Comparison of ENCODE assay signal across 8 mouse cellular contexts in genomic region chr9:76024277-76025246, GRCm38 (mm10). TPM values are rescaled to one million over a fixed set of nuclear protein-coding genes. Genes with fewer than 3 reads are reported as not detected.
DNase-seq lines count a peak whose midpoint lies in the region; ATAC-seq and TF ChIP-seq lines count a peak whose summit lies in the region.

No protein-coding gene starts in this region.

- TF ChIP-seq EP300 in liver, postnatal 0 days (IDR thresholded peaks at IDR 0.05; ENCODE audit: low read depth): no peak

- no peaks in the 10 kb centered on the region for H3K36me3 ChIP-seq in heart, embryonic 13.5 days
- no peaks in the 10 kb centered on the region for H3K36me3 ChIP-seq in liver, postnatal 0 days (replicated peaks; ENCODE audit: insufficient read depth, low read length)

- WGBS in lung, adult 2 months: 17% methylated on average over 5 of the region's 5 CpGs
- WGBS in heart, embryonic 13.5 days: 46% methylated on average over 5 of the region's 5 CpGs
- WGBS in liver, postnatal 0 days (ENCODE audit: insufficient replicate concordance): 35% methylated on average over 5 of the region's 5 CpGs

- no peaks in the 10 kb centered on the region for H3K9me3 ChIP-seq in heart, embryonic 13.5 days
- no peaks in the 10 kb centered on the region for H3K9me3 ChIP-seq in liver, postnatal 0 days (ENCODE audit: low read length)

- peak; percentile 10 for DNase-seq in adrenal gland, postnatal 25 days
- DNase-seq in adrenal gland, adult 18-20 months (ENCODE audit: low spot score in 2 of 2): no peak
- DNase-seq in lung, adult 18-20 months: peak; percentile 46 to 67
- no peak for DNase-seq in lung, adult 2 months
- DNase-seq in liver, postnatal 0 days: no peak
- DNase-seq in thymus, postnatal 10 days (ENCODE audit: low spot score in 2 of 2): no peak

- peak overlapping the region; percentile 77 for H3K27ac ChIP-seq in heart, embryonic 13.5 days (replicated peaks)
- H3K27ac ChIP-seq in liver, postnatal 0 days (ENCODE audit: low read depth): peak overlapping the region; percentile 60

- no peak for TF ChIP-seq CTCF in lung, adult 2 months (IDR thresholded peaks at IDR 0.05; ENCODE audit: insufficient read depth, low read length)
- TF ChIP-seq CTCF in liver, postnatal 0 days (IDR thresholded peaks at IDR 0.05; ENCODE audit: low read depth): no peak

- no peak for ATAC-seq in heart, embryonic 13.5 days (ENCODE audit: extremely low read depth, insufficient number of reproducible peaks, low FRiP score, low TSS enrichment)
- peak; percentile 45; the same call in 1 of the 2 replicates for ATAC-seq in liver, postnatal 0 days
- no peak for ATAC-seq in megakaryocyte, adult 5-6 weeks (ENCODE audit: poor library complexity, severe bottlenecking)

- TF ChIP-seq POLR2A in lung, adult 2 months (IDR thresholded peaks at IDR 0.05; ENCODE audit: borderline replicate concordance, extremely low read depth, low read depth, low read length): no peak

- H3K4me2 ChIP-seq in heart, embryonic 13.5 days: no peak overlapping the region
- no peak overlapping the region for H3K4me2 ChIP-seq in liver, postnatal 0 days (ENCODE audit: low read depth, low read length)

- H3K4me1 ChIP-seq in lung, adult 2 months (ENCODE audit: control insufficient read depth, insufficient read depth, low read length): peaks cover 3% of the 10 kb centered on the region; the same call in 1 of the 2 replicates
- peaks cover 12% of the 10 kb centered on the region; the same call in 1 of the 2 replicates for H3K4me1 ChIP-seq in heart, embryonic 13.5 days
- peaks cover 4% of the 10 kb centered on the region; the same call in 1 of the 2 replicates for H3K4me1 ChIP-seq in liver, postnatal 0 days (ENCODE audit: insufficient read depth)

- H3K9ac ChIP-seq in heart, embryonic 13.5 days: no peak overlapping the region
- no peak overlapping the region for H3K9ac ChIP-seq in liver, postnatal 0 days (replicated peaks)

- no peaks in the 10 kb centered on the region for H3K27me3 ChIP-seq in heart, embryonic 13.5 days (replicated peaks)
- H3K27me3 ChIP-seq in liver, postnatal 0 days (ENCODE audit: insufficient read depth, low read length): no peaks in the 10 kb centered on the region

- H3K4me3 ChIP-seq in lung, adult 2 months (replicated peaks; ENCODE audit: extremely low read depth, low read depth, low read length): no peak overlapping the region
- no peak overlapping the region for H3K4me3 ChIP-seq in heart, embryonic 13.5 days
- no peak overlapping the region for H3K4me3 ChIP-seq in liver, postnatal 0 days (ENCODE audit: low read depth, low read length)

RNA-seq across cellular contexts. Expression of gene Hmgcll1, which starts 9.9 kb away (rescaled TPM):
- total RNA-seq in adrenal gland, postnatal 25 days (2021): 2.1 and 3.0 TPM in 2 replicates
- total RNA-seq in adrenal gland, adult 18-20 months (2021): 1 to 10 TPM; 2.3 TPM
- polyA plus RNA-seq in lung, adult 2 months (2012; rRNA removed): 1.6 and 2.7 TPM in 2 replicates
- polyA plus RNA-seq in heart, embryonic 13.5 days (2015; fragmentation: Nextera tagmentation; extraction: Ambion mirVana): 1.1 and 1.3 TPM in 2 replicates
- polyA plus RNA-seq in liver, postnatal 0 days (2015; fragmentation: Nextera tagmentation; extraction: Ambion mirVana): 0.32 and 0.35 TPM in 2 replicates
- 0.54 TPM in 1 of 2 replicates, not detected in the other for total RNA-seq in megakaryocyte, adult 5-6 weeks (2015)
- 1.1 TPM in 1 of 2 replicates, not detected in the other for total RNA-seq in megakaryocyte, adult 5-6 weeks (2017)

Comparison
In these comparisons a context has a peak if more than half of its experiments do, and no peak if none do; other contexts are left out.
1. DNase-seq: peak in adrenal gland, postnatal 25 days (single experiment) and lung, adult 18-20 months (2 of 2); none in adrenal gland, adult 18-20 months (0 of 2), lung, adult 2 months (single experiment), liver, postnatal 0 days (single experiment) and thymus, postnatal 10 days (0 of 2).